Mouse (Mus musculus) thymus, adult 2 months (tissue): ENCODE measurements around the gene Hic2. TPM values are rescaled to one million over a fixed set of nuclear protein-coding genes. Genes with fewer than 3 reads are reported as not detected.

ENCODE experiments used
- DNase-seq: peaks from one replicate; pipeline ENCODE4 v3.0.0; 2021
- H3K27ac ChIP-seq: fragments of 200-500 bp; 2 replicates; pipeline ENCODE4 v1.5.1; 2012; ENCODE audit warnings: low read length, control low read depth; ENCODE audit not compliant: control insufficient read depth, insufficient read depth
- H3K27me3 ChIP-seq: fragments of 200-500 bp; 2 replicates; pipeline ENCODE4 v1.6.1; 2012; ENCODE audit warnings: mild to moderate bottlenecking, low read length, moderate library complexity, mixed read lengths; ENCODE audit not compliant: control insufficient read depth, insufficient read depth
- H3K36me3 ChIP-seq: fragments of 200-500 bp; 2 replicates; pipeline ENCODE4 v1.6.1; 2012; ENCODE audit warnings: mild to moderate bottlenecking, low read length, moderate library complexity; ENCODE audit not compliant: control insufficient read depth, insufficient read depth
- H3K4me1 ChIP-seq: fragments of 200-500 bp; replicated peaks from 2 replicates; pipeline ENCODE4 v1.6.1; 2012; ENCODE audit warnings: low read length; ENCODE audit not compliant: control insufficient read depth, insufficient read depth
- H3K4me3 ChIP-seq: fragments of 200-500 bp; 2 replicates; pipeline ENCODE4 v1.5.1; 2012; ENCODE audit warnings: mild to moderate bottlenecking, low read length, control low read depth, moderate library complexity; ENCODE audit not compliant: control insufficient read depth, insufficient read depth
- CTCF ChIP-seq: fragments of 200-500 bp; IDR thresholded peaks from 2 replicates; pipeline ENCODE4 v1.5.1; 2012; ENCODE audit warnings: mild to moderate bottlenecking, control low read depth, low read length, moderate library complexity, borderline replicate concordance; ENCODE audit not compliant: control insufficient read depth, poor library complexity, insufficient read depth; ENCODE audit errors: extremely low read depth
- POLR2A ChIP-seq: fragments of 200-500 bp; IDR thresholded peaks from 2 replicates; pipeline ENCODE4 v1.6.1; 2012; ENCODE audit warnings: mild to moderate bottlenecking, low read length, control low read depth, moderate library complexity; ENCODE audit not compliant: control insufficient read depth, poor library complexity, insufficient read depth; ENCODE audit errors: extremely low read depth
- whole genome bisulfite sequencing: fragments of 180-500 bp; shearing (Covaris S2); methylation state at CpG from one replicate; pipeline ENCODE4 v1.1.7; 2018; 5-methylcytosine and 5-hydroxymethylcytosine counted together
- polyA plus RNA-seq: library from polyadenylated mRNA; depleted of rRNA; stranded (reverse); fragments of >200 nt; gene quantifications from 2 replicates; pipeline ENCODE4 v1.2.3, GENCODE M21; 2012

Gene Hic2
- polyA plus RNA-seq, 1 experiment: 6.0 TPM

- 92% methylated on average over 2 of the region's 2 CpGs for WGBS
- H3K4me1 ChIP-seq: 0 out of 2 replicates have a peak, but pooled peaks cover 2% of the 10 kb centered on the region
These were observed 21.9 kb downstream of the Hic2 start for GRCm38 (mm10) chr16:17255270-17255669.

GRCm38 (mm10) chr16:17257359-17257821 is 24.0 kb downstream of the Hic2 start:
- Histone ChIP-seq H3K27me3 (no peaks in the 10 kb centered on the region), H3K36me3 (peaks cover 8% of the 10 kb centered on the region), H3K27ac (no peak overlapping the region), H3K4me3 (no peak overlapping the region), H3K4me1 (0 out of 2 replicates have a peak, but pooled peaks cover 2% of the 10 kb centered on the region)
- 91% methylated on average over 9 of the region's 9 CpGs for WGBS
- TF ChIP-seq POLR2A (no peak), CTCF (no peak)
- DNase-seq: no peak

More at GRCm38 (mm10) chr16:17255270-17255669, 21.9 kb downstream of the Hic2 start:
- no peak overlapping the region for H3K27ac ChIP-seq
- H3K4me3 ChIP-seq: no peak overlapping the region
- no peaks in the 10 kb centered on the region for H3K27me3 ChIP-seq
- TF ChIP-seq CTCF (no peak), POLR2A (no peak)
- H3K36me3 ChIP-seq: peaks cover 8% of the 10 kb centered on the region
- DNase-seq: no peak

- no peak for TF ChIP-seq POLR2A
- TF ChIP-seq CTCF: no peak
- no peak overlapping the region for H3K27ac ChIP-seq
- peaks cover 8% of the 10 kb centered on the region for H3K36me3 ChIP-seq
- no peak overlapping the region for H3K4me3 ChIP-seq
- H3K27me3 ChIP-seq: no peaks in the 10 kb centered on the region
- WGBS: 85% methylated on average over 12 of the region's 12 CpGs
- no peak for DNase-seq
- H3K4me1 ChIP-seq: no peaks in the 10 kb centered on the region
These were observed 25.5 kb downstream of the Hic2 start for GRCm38 (mm10) chr16:17258917-17259316.

GRCm38 (mm10) chr16:17261341-17261740 is 28.0 kb downstream of the Hic2 start:
- H3K4me3 ChIP-seq: no peak overlapping the region
- no peaks in the 10 kb centered on the region for H3K27me3 ChIP-seq
- H3K27ac ChIP-seq: no peak overlapping the region
- no peak for DNase-seq
- 0 out of 2 replicates have a peak, but pooled peaks cover under 1% of the 10 kb centered on the region for H3K4me1 ChIP-seq
- TF ChIP-seq CTCF: no peak
- no peak for TF ChIP-seq POLR2A
- 95% methylated on average over 1 of the region's 1 CpGs for WGBS
- peaks cover 8% of the 10 kb centered on the region for H3K36me3 ChIP-seq

GRCm38 (mm10) chr16:17266113-17266512 is 32.7 kb downstream of the Hic2 start:
- TF ChIP-seq POLR2A (no peak), CTCF (no peak)
- Histone ChIP-seq H3K36me3 (no peaks in the 10 kb centered on the region), H3K27ac (no peak overlapping the region), H3K4me3 (no peak overlapping the region), H3K4me1 (peaks cover 5% of the 10 kb centered on the region; the same call in 1 of the 2 replicates), H3K27me3 (no peaks in the 10 kb centered on the region)
- 83% methylated on average over 3 of the region's 3 CpGs for WGBS
- no peak for DNase-seq

- WGBS: 85% methylated on average over 5 of the region's 5 CpGs
- no peak for DNase-seq
These were observed 34.6 kb downstream of the Hic2 start for GRCm38 (mm10) chr16:17267937-17268336.

More at GRCm38 (mm10) chr16:17267937-17268336, 34.6 kb downstream of the Hic2 start:
- no peak overlapping the region for H3K4me3 ChIP-seq
- H3K4me1 ChIP-seq: peaks cover 5% of the 10 kb centered on the region; the same call in 1 of the 2 replicates
- H3K27me3 ChIP-seq: no peaks in the 10 kb centered on the region
- no peak for TF ChIP-seq CTCF
- no peak for TF ChIP-seq POLR2A
- H3K36me3 ChIP-seq: no peaks in the 10 kb centered on the region
- no peak overlapping the region for H3K27ac ChIP-seq
